Mouse (Mus musculus) megakaryocyte, embryonic 14.5 days (primary cell): ENCODE results near the gene Shoc2.

Source experiments
- FLI1 ChIP-seq: IDR thresholded peaks from 2 replicates; pipeline ENCODE4 v1.6.1; 2012; ENCODE audit warnings: low read length, inconsistent platforms, mixed read lengths
- GATA1 ChIP-seq: IDR thresholded peaks from 3 replicates; pipeline ENCODE4 v1.6.1; 2012; ENCODE audit warnings: mixed read lengths, low read length, inconsistent platforms, borderline replicate concordance

- TF ChIP-seq GATA1: no peak
- TF ChIP-seq FLI1: no peak
These were observed 50.2 kb downstream of the Shoc2 start for GRCm38 (mm10) chr19:53994276-53994675.
